Mouse (Mus musculus): Measurements from ENCODE around the gene Gm4952. TPM values are rescaled to one million over a fixed set of nuclear protein-coding genes. Genes with fewer than 3 reads are reported as not detected.

The Gm4952 gene
- polyA plus RNA-seq, 1 experiment = not detected

- WGBS = 50% methylated on average over 4 of the region's 4 CpGs
- H3K36me3 ChIP-seq (ENCODE audit: control insufficient read depth, insufficient read depth, low read length) = peaks cover 8% of the 10 kb centered on the region
- H3K27me3 ChIP-seq (ENCODE audit: control insufficient read depth, insufficient read depth, low read length) = no peaks in the 10 kb centered on the region
- TF ChIP-seq CTCF (IDR thresholded peaks at IDR 0.05; ENCODE audit: extremely low read depth, insufficient read length, insufficient replicate concordance, low read depth, low read length) = no peak
- TF ChIP-seq POLR2A (IDR thresholded peaks at IDR 0.05; ENCODE audit: low read depth, low read length) = no peak
- peaks cover 3% of the 10 kb centered on the region; the same call in 1 of the 2 replicates for H3K4me1 ChIP-seq (ENCODE audit: control insufficient read depth, insufficient read depth, insufficient read length, low read length)
- no peak overlapping the region for H3K4me3 ChIP-seq (ENCODE audit: low read depth, low read length)
- no peak overlapping the region for H3K27ac ChIP-seq (ENCODE audit: insufficient read depth, low read depth, low read length)
Measured at GRCm38 (mm10) chr19:12585310-12585709, 14.5 kb upstream of the Gm4952 start.

- TF ChIP-seq POLR2A (IDR thresholded peaks at IDR 0.05; ENCODE audit: low read depth, low read length) (no peak), CTCF (IDR thresholded peaks at IDR 0.05; ENCODE audit: extremely low read depth, insufficient read length, insufficient replicate concordance, low read depth, low read length) (peak; percentile 64; the same call in 1 of the 2 replicates)
- no peak overlapping the region for H3K27ac ChIP-seq (ENCODE audit: insufficient read depth, low read depth, low read length)
- 3% methylated on average over 1 of the region's 1 CpGs for WGBS
- peaks cover 7% of the 10 kb centered on the region for H3K4me1 ChIP-seq (ENCODE audit: control insufficient read depth, insufficient read depth, insufficient read length, low read length)
- H3K4me3 ChIP-seq (ENCODE audit: low read depth, low read length) = no peak overlapping the region
- peaks cover 4% of the 10 kb centered on the region for H3K36me3 ChIP-seq (ENCODE audit: control insufficient read depth, insufficient read depth, low read length)
- H3K27me3 ChIP-seq (ENCODE audit: control insufficient read depth, insufficient read depth, low read length) = no peaks in the 10 kb centered on the region
Measured at GRCm38 (mm10) chr19:12591908-12592307, 7.9 kb upstream of the Gm4952 start.

GRCm38 (mm10) chr19:12595135-12595529, 4.6 kb upstream of the Gm4952 start:
- Histone ChIP-seq H3K36me3 (ENCODE audit: control insufficient read depth, insufficient read depth, low read length) (no peaks in the 10 kb centered on the region), H3K4me1 (ENCODE audit: control insufficient read depth, insufficient read depth, insufficient read length, low read length) (peaks cover 7% of the 10 kb centered on the region), H3K4me3 (ENCODE audit: low read depth, low read length) (no peak overlapping the region), H3K27me3 (ENCODE audit: control insufficient read depth, insufficient read depth, low read length) (no peaks in the 10 kb centered on the region), H3K27ac (ENCODE audit: insufficient read depth, low read depth, low read length) (no peak overlapping the region)
- no peak for TF ChIP-seq CTCF (IDR thresholded peaks at IDR 0.05; ENCODE audit: extremely low read depth, insufficient read length, insufficient replicate concordance, low read depth, low read length)
- TF ChIP-seq POLR2A (IDR thresholded peaks at IDR 0.05; ENCODE audit: low read depth, low read length) = no peak
- 22% methylated on average over 2 of the region's 2 CpGs for WGBS

- H3K27me3 ChIP-seq (ENCODE audit: control insufficient read depth, insufficient read depth, low read length) = no peaks in the 10 kb centered on the region
- H3K4me1 ChIP-seq (ENCODE audit: control insufficient read depth, insufficient read depth, insufficient read length, low read length) = peaks cover 7% of the 10 kb centered on the region
- under 1% methylated on average over 49 of the region's 49 CpGs for WGBS
- H3K36me3 ChIP-seq (ENCODE audit: control insufficient read depth, insufficient read depth, low read length) = no peaks in the 10 kb centered on the region
- TF ChIP-seq CTCF (IDR thresholded peaks at IDR 0.05; ENCODE audit: extremely low read depth, insufficient read length, insufficient replicate concordance, low read depth, low read length) (peak; percentile 21; the same call in 1 of the 2 replicates), POLR2A (IDR thresholded peaks at IDR 0.05; ENCODE audit: low read depth, low read length) (no peak)
- peak overlapping the region; percentile 68 for H3K27ac ChIP-seq (ENCODE audit: insufficient read depth, low read depth, low read length)
- peak overlapping the region; percentile 67 for H3K4me3 ChIP-seq (ENCODE audit: low read depth, low read length)
Measured at GRCm38 (mm10) chr19:12595530-12596289, 4.1 kb upstream of the Gm4952 start.

GRCm38 (mm10) chr19:12596290-12597072, 3.3 kb upstream of the Gm4952 start:
- H3K36me3 ChIP-seq (ENCODE audit: control insufficient read depth, insufficient read depth, low read length) = no peaks in the 10 kb centered on the region
- TF ChIP-seq CTCF (IDR thresholded peaks at IDR 0.05; ENCODE audit: extremely low read depth, insufficient read length, insufficient replicate concordance, low read depth, low read length) (no peak), POLR2A (IDR thresholded peaks at IDR 0.05; ENCODE audit: low read depth, low read length) (no peak)
- H3K4me3 ChIP-seq (ENCODE audit: low read depth, low read length) = peak overlapping the region; percentile 67
- no peak overlapping the region for H3K27ac ChIP-seq (ENCODE audit: insufficient read depth, low read depth, low read length)
- H3K27me3 ChIP-seq (ENCODE audit: control insufficient read depth, insufficient read depth, low read length) = no peaks in the 10 kb centered on the region
- WGBS = 16% methylated on average over 23 of the region's 23 CpGs
- peaks cover 7% of the 10 kb centered on the region for H3K4me1 ChIP-seq (ENCODE audit: control insufficient read depth, insufficient read depth, insufficient read length, low read length)

GRCm38 (mm10) chr19:12597073-12597405, 2.7 kb upstream of the Gm4952 start:
- Histone ChIP-seq H3K36me3 (ENCODE audit: control insufficient read depth, insufficient read depth, low read length) (no peaks in the 10 kb centered on the region), H3K4me3 (ENCODE audit: low read depth, low read length) (no peak overlapping the region), H3K27me3 (ENCODE audit: control insufficient read depth, insufficient read depth, low read length) (no peaks in the 10 kb centered on the region), H3K4me1 (ENCODE audit: control insufficient read depth, insufficient read depth, insufficient read length, low read length) (peaks cover 7% of the 10 kb centered on the region), H3K27ac (ENCODE audit: insufficient read depth, low read depth, low read length) (no peak overlapping the region)
- TF ChIP-seq CTCF (IDR thresholded peaks at IDR 0.05; ENCODE audit: extremely low read depth, insufficient read length, insufficient replicate concordance, low read depth, low read length) (no peak), POLR2A (IDR thresholded peaks at IDR 0.05; ENCODE audit: low read depth, low read length) (no peak)
- WGBS = 61% methylated on average over 3 of the region's 3 CpGs

- Histone ChIP-seq H3K4me1 (ENCODE audit: control insufficient read depth, insufficient read depth, insufficient read length, low read length) (peaks cover 7% of the 10 kb centered on the region), H3K36me3 (ENCODE audit: control insufficient read depth, insufficient read depth, low read length) (no peaks in the 10 kb centered on the region), H3K27me3 (ENCODE audit: control insufficient read depth, insufficient read depth, low read length) (no peaks in the 10 kb centered on the region), H3K27ac (ENCODE audit: insufficient read depth, low read depth, low read length) (no peak overlapping the region), H3K4me3 (ENCODE audit: low read depth, low read length) (no peak overlapping the region)
- WGBS = 76% methylated on average over 3 of the region's 3 CpGs
- no peak for TF ChIP-seq CTCF (IDR thresholded peaks at IDR 0.05; ENCODE audit: extremely low read depth, insufficient read length, insufficient replicate concordance, low read depth, low read length)
- TF ChIP-seq POLR2A (IDR thresholded peaks at IDR 0.05; ENCODE audit: low read depth, low read length) = no peak
Measured at GRCm38 (mm10) chr19:12598674-12599073, 1.1 kb upstream of the Gm4952 start.
